Mouse (Mus musculus): Measurements from ENCODE around the gene Spsb4.

Spsb4 gene

DNA sequence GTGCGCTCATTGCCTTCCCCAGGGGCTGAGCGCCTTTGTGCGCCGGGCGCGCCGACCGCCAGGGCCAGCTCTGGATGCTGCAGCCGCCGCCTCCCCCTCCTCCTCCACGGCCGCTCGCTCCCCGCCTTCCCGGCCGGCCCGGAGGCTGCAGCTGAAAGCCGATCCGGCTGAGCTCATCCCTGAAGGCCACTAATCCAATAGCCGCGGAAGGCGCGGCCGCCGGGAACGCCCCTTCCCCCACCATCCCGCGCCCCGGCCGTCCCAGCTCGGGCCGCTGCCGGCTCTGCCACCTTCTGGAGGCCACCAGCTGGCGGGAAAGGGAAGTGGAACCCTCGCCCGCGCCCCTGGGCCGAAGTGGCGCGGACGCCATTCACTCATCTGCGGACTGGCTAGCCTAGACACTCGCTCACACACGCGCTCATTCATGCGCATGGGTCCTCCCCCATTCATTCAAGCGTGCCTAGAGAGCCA is at the start of gene Spsb4:
Gene Spsb4 (minus strand): TSS at position 167 of the 471 bp plus-strand sequence.
- Histone ChIP-seq H3K36me3 (ENCODE audit: insufficient read depth, low read length) (no peaks in the 10 kb centered on the region), H3K9me3 (ENCODE audit: low read length) (peaks cover 5% of the 10 kb centered on the region), H3K4me3 (replicated peaks; ENCODE audit: low read length) (peak within 1 kb of the TSS; percentile 88), H3K4me1 (replicated peaks; ENCODE audit: low read depth, low read length) (peaks cover 54% of the 10 kb centered on the region), H3K27me3 (ENCODE audit: insufficient read depth, low read length) (peaks cover 65% of the 10 kb centered on the region)
- no peak for TF ChIP-seq CTCF (conservative IDR thresholded peaks at IDR 0.05; ENCODE audit: low read length)
- TF ChIP-seq NANOG (IDR thresholded peaks at IDR 0.05; ENCODE audit: borderline replicate concordance, low read length) = no peak
- TF ChIP-seq POU5F1 (IDR thresholded peaks at IDR 0.05; ENCODE audit: borderline replicate concordance, low read length) = no peak

- H3K9me3 ChIP-seq (ENCODE audit: low read length) = 0 out of 2 replicates have a peak, but pooled peaks cover 5% of the 10 kb centered on the region
- TF ChIP-seq POU5F1 (IDR thresholded peaks at IDR 0.05; ENCODE audit: borderline replicate concordance, low read length) = no peak
- no peak for TF ChIP-seq NANOG (IDR thresholded peaks at IDR 0.05; ENCODE audit: borderline replicate concordance, low read length)
- TF ChIP-seq CTCF (conservative IDR thresholded peaks at IDR 0.05; ENCODE audit: low read length) = no peak
- no peak overlapping the region for H3K4me3 ChIP-seq (replicated peaks; ENCODE audit: low read length)
- peaks cover 56% of the 10 kb centered on the region for H3K36me3 ChIP-seq (ENCODE audit: insufficient read depth, low read length)
- no peaks in the 10 kb centered on the region for H3K27me3 ChIP-seq (ENCODE audit: insufficient read depth, low read length)
- H3K4me1 ChIP-seq (replicated peaks; ENCODE audit: low read depth, low read length) = peaks cover 29% of the 10 kb centered on the region
Measured at GRCm38 (mm10) chr9:97067761-97068160, 49.1 kb upstream of the Spsb4 start.

GRCm38 (mm10) chr9:97065885-97066284 is 47.2 kb upstream of the Spsb4 start:
- H3K9me3 ChIP-seq (ENCODE audit: low read length) = 0 out of 2 replicates have a peak, but pooled peaks cover 5% of the 10 kb centered on the region
- H3K4me3 ChIP-seq (replicated peaks; ENCODE audit: low read length) = no peak overlapping the region
- no peaks in the 10 kb centered on the region for H3K27me3 ChIP-seq (ENCODE audit: insufficient read depth, low read length)
- TF ChIP-seq CTCF (conservative IDR thresholded peaks at IDR 0.05; ENCODE audit: low read length) (no peak), NANOG (IDR thresholded peaks at IDR 0.05; ENCODE audit: borderline replicate concordance, low read length) (no peak), POU5F1 (IDR thresholded peaks at IDR 0.05; ENCODE audit: borderline replicate concordance, low read length) (no peak)
- peaks cover 39% of the 10 kb centered on the region for H3K36me3 ChIP-seq (ENCODE audit: insufficient read depth, low read length)
- H3K4me1 ChIP-seq (replicated peaks; ENCODE audit: low read depth, low read length) = peaks cover 29% of the 10 kb centered on the region

DNA sequence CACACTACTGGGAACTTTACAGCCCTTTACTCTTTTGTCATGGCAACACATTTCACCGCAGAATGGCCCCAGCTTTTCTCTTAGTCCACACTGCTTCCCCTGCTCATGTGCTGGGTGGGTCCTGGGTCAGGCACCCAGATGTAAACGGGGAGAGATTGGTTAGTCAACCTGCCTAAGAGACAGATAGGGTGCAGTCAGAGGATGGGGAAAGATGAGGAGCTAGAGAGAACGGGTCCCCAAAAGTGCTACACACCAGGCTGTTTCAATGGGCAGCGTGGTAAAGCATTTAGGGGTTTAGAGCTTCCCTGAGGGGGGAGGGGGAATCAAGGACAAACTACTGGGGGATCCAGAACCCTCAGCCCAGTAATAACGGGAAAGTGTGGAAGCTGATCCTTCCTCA is 46.6 kb upstream of the Spsb4 start:
- H3K9me3 ChIP-seq (ENCODE audit: low read length) = 0 out of 2 replicates have a peak, but pooled peaks cover 5% of the 10 kb centered on the region
- no peak for TF ChIP-seq CTCF (conservative IDR thresholded peaks at IDR 0.05; ENCODE audit: low read length)
- TF ChIP-seq POU5F1 (IDR thresholded peaks at IDR 0.05; ENCODE audit: borderline replicate concordance, low read length) = no peak
- TF ChIP-seq NANOG (IDR thresholded peaks at IDR 0.05; ENCODE audit: borderline replicate concordance, low read length) = no peak

DNA sequence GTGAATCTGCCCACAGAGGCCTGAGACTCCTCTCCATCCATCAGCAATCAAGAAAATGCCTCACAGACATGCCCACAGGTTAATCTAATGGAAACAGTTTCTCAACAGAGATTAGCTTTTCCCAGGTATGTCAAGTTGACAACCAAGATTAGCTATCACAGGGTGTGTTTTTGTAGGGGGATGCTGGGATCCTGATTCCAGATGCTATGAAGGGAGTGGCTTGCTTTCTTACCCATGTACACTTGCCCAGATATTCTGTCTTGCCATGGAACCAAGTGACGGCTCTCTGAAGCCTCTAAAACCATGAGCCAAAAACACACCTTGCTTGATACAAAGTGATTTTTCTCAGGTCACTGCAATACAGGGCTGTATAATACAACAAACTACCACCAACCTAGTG is 45.5 kb upstream of the Spsb4 start:
- TF ChIP-seq NANOG (IDR thresholded peaks at IDR 0.05; ENCODE audit: borderline replicate concordance, low read length) = no peak
- TF ChIP-seq POU5F1 (IDR thresholded peaks at IDR 0.05; ENCODE audit: borderline replicate concordance, low read length) = no peak
- no peak for TF ChIP-seq CTCF (conservative IDR thresholded peaks at IDR 0.05; ENCODE audit: low read length)
- H3K27me3 ChIP-seq (ENCODE audit: insufficient read depth, low read length) = no peaks in the 10 kb centered on the region
- 0 out of 2 replicates have a peak, but pooled peaks cover 5% of the 10 kb centered on the region for H3K9me3 ChIP-seq (ENCODE audit: low read length)
- H3K4me3 ChIP-seq (replicated peaks; ENCODE audit: low read length) = no peak overlapping the region
- H3K36me3 ChIP-seq (ENCODE audit: insufficient read depth, low read length) = peaks cover 24% of the 10 kb centered on the region
- H3K4me1 ChIP-seq (replicated peaks; ENCODE audit: low read depth, low read length) = peaks cover 25% of the 10 kb centered on the region

More for the DNA sequence above, 46.6 kb upstream of the Spsb4 start:
- Histone ChIP-seq H3K36me3 (ENCODE audit: insufficient read depth, low read length) (peaks cover 32% of the 10 kb centered on the region), H3K4me3 (replicated peaks; ENCODE audit: low read length) (no peak overlapping the region), H3K27me3 (ENCODE audit: insufficient read depth, low read length) (no peaks in the 10 kb centered on the region), H3K4me1 (replicated peaks; ENCODE audit: low read depth, low read length) (peaks cover 29% of the 10 kb centered on the region)

GRCm38 (mm10) chr9:97061696-97062095 is 43.1 kb upstream of the Spsb4 start:
- H3K4me3 ChIP-seq (replicated peaks; ENCODE audit: low read length) = no peak overlapping the region
- H3K27me3 ChIP-seq (ENCODE audit: insufficient read depth, low read length) = no peaks in the 10 kb centered on the region
- H3K36me3 ChIP-seq (ENCODE audit: insufficient read depth, low read length) = peaks cover under 1% of the 10 kb centered on the region
- 0 out of 2 replicates have a peak, but pooled peaks cover 5% of the 10 kb centered on the region for H3K9me3 ChIP-seq (ENCODE audit: low read length)
- TF ChIP-seq NANOG (IDR thresholded peaks at IDR 0.05; ENCODE audit: borderline replicate concordance, low read length) (no peak), CTCF (conservative IDR thresholded peaks at IDR 0.05; ENCODE audit: low read length) (no peak), POU5F1 (IDR thresholded peaks at IDR 0.05; ENCODE audit: borderline replicate concordance, low read length) (no peak)
- peaks cover 12% of the 10 kb centered on the region for H3K4me1 ChIP-seq (replicated peaks; ENCODE audit: low read depth, low read length)

DNA sequence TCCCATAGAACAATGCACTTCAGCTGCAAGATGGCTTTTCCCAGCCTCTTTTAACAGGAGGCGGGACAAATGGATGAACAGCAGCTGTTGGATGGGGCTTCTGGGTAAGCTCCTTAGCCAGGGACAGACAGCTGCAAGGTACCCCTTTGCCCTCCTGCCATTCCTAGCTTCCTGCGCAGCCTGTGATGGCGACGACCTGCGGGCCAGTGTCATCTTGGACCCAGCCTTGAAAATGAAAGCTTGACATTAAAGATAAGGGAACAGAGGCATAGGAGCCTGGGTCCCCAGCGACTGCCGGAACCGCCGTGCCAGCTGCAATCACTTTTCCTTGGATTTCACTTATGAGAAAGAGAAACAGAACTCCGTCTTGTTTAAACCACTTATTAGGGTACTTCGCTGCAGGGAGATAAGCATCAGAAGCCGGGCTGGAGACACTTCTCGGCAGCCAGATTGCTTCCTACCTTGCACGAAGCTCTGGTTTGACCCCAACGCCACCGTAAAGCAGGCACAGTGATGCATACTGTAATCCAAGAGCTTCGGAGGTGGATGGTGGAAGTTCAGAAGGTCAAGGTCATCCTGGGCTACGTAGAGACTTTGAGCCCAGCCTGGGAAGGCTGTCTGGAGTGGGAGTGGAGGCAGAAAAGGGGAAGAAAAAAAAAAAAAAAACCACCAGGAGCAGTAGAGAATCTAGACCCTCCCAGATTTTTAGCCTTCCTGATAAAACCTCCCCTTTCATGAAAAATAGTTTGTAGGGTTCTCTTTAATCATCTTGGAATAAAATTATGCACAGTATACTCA is 38.1 kb upstream of the Spsb4 start:
- Histone ChIP-seq H3K9me3 (ENCODE audit: low read length) (no peaks in the 10 kb centered on the region), H3K4me3 (replicated peaks; ENCODE audit: low read length) (peak overlapping the region; percentile 51), H3K27me3 (ENCODE audit: insufficient read depth, low read length) (peaks cover 8% of the 10 kb centered on the region; the same call in 1 of the 2 replicates), H3K36me3 (ENCODE audit: insufficient read depth, low read length) (no peaks in the 10 kb centered on the region), H3K4me1 (replicated peaks; ENCODE audit: low read depth, low read length) (peaks cover 33% of the 10 kb centered on the region)
- TF ChIP-seq POU5F1 (IDR thresholded peaks at IDR 0.05; ENCODE audit: borderline replicate concordance, low read length) (no peak), NANOG (IDR thresholded peaks at IDR 0.05; ENCODE audit: borderline replicate concordance, low read length) (no peak), CTCF (conservative IDR thresholded peaks at IDR 0.05; ENCODE audit: low read length) (no peak)

- Histone ChIP-seq H3K36me3 (ENCODE audit: insufficient read depth, low read length) (no peaks in the 10 kb centered on the region), H3K4me1 (replicated peaks; ENCODE audit: low read depth, low read length) (peaks cover 37% of the 10 kb centered on the region), H3K9me3 (ENCODE audit: low read length) (no peaks in the 10 kb centered on the region), H3K4me3 (replicated peaks; ENCODE audit: low read length) (peak overlapping the region; percentile 51; the same call in 1 of the 2 replicates), H3K27me3 (ENCODE audit: insufficient read depth, low read length) (peaks cover 8% of the 10 kb centered on the region; the same call in 1 of the 2 replicates)
- TF ChIP-seq POU5F1 (IDR thresholded peaks at IDR 0.05; ENCODE audit: borderline replicate concordance, low read length) (no peak), NANOG (IDR thresholded peaks at IDR 0.05; ENCODE audit: borderline replicate concordance, low read length) (no peak), CTCF (conservative IDR thresholded peaks at IDR 0.05; ENCODE audit: low read length) (no peak)
Measured at GRCm38 (mm10) chr9:97055906-97056305, 37.3 kb upstream of the Spsb4 start.

All from E14TG2a.4 (cell line).